Mouse (Mus musculus) activated CD4-positive, CD25-positive, alpha-beta regulatory T cell, adult 4 months (primary cell): ENCODE results near the gene Lamc1. TPM values are rescaled to one million over a fixed set of nuclear protein-coding genes. Genes with fewer than 3 reads are reported as not detected.
"Not testable (repeated sequence)": the region's sequence is repeated elsewhere in the genome, so short reads cannot be mapped to it uniquely, and the experiment has no call there.

Source experiments
- ATAC-seq: one replicate; pipeline ENCODE4 v1.8.0; 2017
- polyA plus RNA-seq, 2 experiments: library from polyadenylated mRNA; unstranded; fragments of 100-300 nt; shearing (Covaris generic); gene quantifications; one replicate each; pipeline ENCODE4 v1.2.1; 2017

Gene Lamc1
- polyA plus RNA-seq, 2 experiments from 2014 or later, result 6.7 to 10.0 TPM

DNA sequence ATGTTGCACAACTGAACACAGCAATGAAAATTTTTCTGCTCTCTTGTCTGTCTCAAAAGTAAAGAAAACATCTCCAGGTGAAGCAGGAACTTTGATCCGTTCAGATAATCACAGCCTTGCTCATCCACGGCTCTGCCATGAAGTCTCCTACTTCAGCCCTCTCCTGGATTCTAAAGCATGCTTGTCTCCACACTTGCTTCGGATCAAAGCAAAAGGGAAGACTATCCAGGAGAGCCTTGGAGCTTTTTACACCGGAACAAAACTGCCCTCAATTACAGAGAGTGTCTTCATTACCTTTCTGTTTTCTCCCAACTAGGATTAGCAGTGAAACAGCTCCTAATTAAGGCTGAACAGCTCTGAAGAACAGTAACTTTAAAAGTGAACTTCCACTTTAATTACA lies 1.4 kb downstream of the Lamc1 start:
- ATAC-seq, result no peak

- no peak for ATAC-seq
Measured at GRCm38 (mm10) chr1:153329306-153329705, 3.3 kb downstream of the Lamc1 start.

GRCm38 (mm10) chr1:153327063-153327462 lies 5.5 kb downstream of the Lamc1 start:
- no peak for ATAC-seq

DNA sequence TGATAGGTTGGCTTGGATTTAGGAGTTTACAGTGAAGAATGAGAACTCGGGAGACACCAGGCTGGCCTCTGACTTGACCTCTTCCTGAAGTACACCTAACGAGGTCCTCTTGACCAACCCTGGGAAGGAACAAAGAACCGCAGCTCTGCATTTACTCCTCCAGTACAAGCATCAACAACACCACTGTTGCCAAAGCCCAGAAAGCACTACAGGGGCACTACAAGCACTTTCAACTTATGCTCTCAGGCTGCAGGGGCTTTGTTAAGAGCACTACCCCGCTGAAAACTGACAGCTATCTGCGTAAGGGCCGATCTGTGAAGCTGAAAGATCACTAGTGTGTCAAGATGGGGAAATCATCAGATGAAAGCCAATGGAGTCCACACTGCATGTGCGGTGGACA lies 6.4 kb downstream of the Lamc1 start:
- no peak for ATAC-seq

DNA sequence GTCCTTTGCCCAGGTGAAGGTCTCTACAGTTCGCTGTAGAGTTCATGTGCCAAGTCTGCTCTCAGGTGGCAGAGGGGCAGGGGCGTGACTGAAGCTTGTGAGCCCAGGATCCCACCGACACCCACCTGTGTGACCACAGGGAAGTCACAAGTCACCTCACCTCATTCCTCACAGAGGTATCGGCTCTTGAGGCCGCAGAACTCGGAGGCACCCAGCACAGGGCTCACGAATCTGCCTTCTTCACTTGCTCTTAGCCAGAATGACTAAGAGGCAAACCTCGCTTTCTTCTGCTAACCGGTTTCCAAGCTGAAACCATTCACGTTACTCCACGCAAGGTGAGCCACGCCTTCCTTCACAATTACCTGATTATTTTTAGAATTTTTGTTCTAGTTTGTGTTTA lies 11.2 kb downstream of the Lamc1 start:
- ATAC-seq, result no peak

- no peak for ATAC-seq
Measured at GRCm38 (mm10) chr1:153320554-153321147, 11.9 kb downstream of the Lamc1 start.

DNA sequence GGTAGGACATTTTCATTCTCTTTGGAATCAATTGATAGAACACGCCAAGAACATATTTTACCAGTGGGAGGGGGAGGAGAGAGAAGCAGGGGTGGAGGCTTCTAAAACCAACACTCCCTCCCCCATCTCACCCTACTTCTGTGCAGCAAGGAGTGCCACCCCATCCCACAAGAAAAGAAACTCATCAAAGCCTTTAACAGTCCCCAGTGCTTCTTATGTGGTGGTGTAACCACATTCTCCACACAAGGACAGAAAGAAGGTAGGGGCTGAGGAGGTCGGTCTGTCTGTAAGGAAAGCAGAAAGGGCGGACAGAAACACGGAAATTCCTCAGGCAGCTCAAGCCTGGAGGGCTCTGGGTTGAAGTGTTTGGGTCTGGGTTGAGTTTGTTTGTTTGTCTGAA lies 12.5 kb downstream of the Lamc1 start:
- peak; percentile 86 for ATAC-seq

DNA sequence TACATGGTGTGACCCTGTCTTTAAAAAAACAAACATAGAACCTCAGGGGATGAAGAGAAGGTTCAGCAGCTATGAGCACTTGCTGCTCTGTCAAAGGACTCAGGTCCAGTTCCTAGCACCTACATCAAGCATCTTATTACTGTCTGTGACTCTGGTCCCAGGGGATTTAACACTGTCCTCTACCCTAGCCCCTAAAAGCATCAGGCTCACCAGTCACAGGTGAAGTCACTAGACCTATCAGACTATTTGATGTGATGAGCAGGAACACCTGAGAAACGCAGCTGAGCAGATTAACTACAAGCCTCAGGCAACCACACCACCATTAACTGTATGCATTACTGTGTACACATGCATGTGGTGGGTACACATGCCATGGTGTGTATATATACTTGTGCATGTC lies 13.8 kb downstream of the Lamc1 start:
- no peak for ATAC-seq

GRCm38 (mm10) chr1:153318287-153318686 lies 14.3 kb downstream of the Lamc1 start:
- no peak for ATAC-seq

DNA sequence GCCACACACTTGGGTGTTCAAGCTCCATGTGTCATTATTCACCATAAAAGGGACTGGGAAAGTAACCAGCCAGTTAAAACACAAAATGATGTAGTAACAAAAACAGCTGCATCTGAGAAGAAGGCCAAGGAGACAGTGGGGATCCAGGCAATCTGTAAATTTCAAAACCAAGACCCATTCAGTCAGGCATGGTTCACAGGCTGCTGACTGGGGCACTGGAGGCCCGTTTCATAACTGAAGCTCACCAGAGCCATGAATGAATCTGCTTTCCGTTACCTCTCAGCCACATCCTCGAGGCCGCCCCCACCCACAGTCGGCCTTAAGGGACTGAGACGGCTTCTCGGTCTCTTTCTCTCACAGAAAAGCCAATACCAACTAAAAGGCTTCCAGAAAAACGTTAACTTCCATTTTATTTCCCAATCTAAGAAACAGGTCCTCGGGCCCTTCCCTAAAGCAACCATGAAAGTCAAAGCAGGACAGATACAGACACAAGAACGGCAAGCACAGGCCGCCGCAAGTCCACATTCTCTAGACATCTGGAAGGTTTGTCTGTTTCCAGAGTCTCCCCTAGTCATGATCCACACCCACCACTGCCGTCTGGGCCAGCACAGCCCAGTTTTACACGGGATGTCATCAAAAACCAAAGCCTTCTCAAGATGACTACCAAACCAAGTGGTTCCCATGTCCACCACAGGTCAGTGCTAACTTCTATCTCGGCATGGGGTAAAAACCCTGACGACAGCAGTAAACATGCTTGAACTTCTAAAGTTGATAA lies 14.9 kb downstream of the Lamc1 start:
- peak; percentile 55 for ATAC-seq

DNA sequence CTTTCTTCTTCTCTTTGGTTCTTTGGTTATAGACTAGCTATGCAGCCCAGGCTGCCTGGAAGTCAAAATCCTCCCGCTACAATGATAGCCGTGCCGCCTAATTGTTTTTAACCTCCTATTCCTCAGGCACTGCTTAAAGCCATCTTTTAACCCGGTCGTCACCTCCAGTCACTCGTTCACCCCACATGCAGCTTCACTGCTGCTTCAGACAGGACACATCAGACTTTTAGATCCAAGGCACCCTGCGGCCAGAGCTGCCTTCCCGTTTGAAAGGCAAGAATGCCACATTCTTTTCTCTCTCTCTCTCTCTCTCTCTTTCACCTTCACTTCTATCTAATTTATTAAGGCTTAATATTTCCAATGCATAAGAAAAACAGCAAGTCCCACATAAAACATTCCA lies 15.6 kb downstream of the Lamc1 start:
- no peak for ATAC-seq

GRCm38 (mm10) chr1:153316286-153316685 lies 16.3 kb downstream of the Lamc1 start:
- ATAC-seq, result no peak

- no peak for ATAC-seq
Measured at GRCm38 (mm10) chr1:153315121-153315520, 17.5 kb downstream of the Lamc1 start.

- ATAC-seq, result no peak
Measured at GRCm38 (mm10) chr1:153312992-153313391, 19.6 kb downstream of the Lamc1 start.

- ATAC-seq, result no peak
Measured at GRCm38 (mm10) chr1:153310190-153310589, 22.4 kb downstream of the Lamc1 start.

- no peak for ATAC-seq
Measured at GRCm38 (mm10) chr1:153309310-153309709, 23.3 kb downstream of the Lamc1 start.

- ATAC-seq, result no peak
Measured at GRCm38 (mm10) chr1:153308915-153309296, 23.7 kb downstream of the Lamc1 start.

GRCm38 (mm10) chr1:153308179-153308914 lies 24.2 kb downstream of the Lamc1 start:
- no peak for ATAC-seq

- no peak for ATAC-seq
Measured at GRCm38 (mm10) chr1:153307509-153308178, 24.9 kb downstream of the Lamc1 start.

DNA sequence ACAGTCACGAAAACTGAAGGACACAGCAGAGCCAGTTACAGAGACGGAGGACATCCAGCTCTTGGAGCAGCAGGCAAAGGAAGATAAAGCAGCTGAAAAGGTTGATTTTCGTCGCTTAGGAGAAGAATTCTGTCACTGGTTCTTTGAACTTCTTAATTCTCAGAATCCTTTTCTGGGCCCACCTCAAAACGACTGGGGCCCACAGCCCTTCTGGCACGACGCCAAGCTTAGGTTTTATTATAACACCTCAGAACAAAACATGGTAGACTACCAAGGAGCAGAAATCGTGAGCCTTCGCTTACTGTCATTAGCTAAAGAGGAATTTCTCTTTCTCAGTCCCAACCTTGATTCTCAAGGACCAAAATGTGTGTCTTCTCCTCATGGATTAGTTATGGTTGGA lies 26.9 kb downstream of the Lamc1 start:
- not testable (repeated sequence) for ATAC-seq

DNA sequence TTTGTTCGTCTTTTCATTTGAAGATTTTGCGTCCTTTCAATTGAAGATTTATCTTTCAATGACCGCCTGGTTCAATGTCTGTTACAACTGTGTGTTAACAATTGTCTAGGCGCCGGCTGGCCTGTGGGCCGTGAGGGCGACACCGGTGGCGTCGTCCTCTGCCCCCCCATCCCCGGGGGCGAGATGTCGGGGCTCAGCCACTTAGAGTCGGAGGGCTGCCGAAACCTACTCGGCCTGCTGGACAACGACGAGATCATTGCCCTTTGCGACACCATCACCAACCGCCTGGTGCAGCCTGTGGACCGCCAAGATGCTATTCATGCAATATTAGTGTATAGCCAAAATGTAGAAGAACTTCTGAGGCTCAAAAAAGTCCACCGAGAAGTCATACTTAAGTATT lies 27.3 kb downstream of the Lamc1 start:
- not testable (repeated sequence) for ATAC-seq

DNA sequence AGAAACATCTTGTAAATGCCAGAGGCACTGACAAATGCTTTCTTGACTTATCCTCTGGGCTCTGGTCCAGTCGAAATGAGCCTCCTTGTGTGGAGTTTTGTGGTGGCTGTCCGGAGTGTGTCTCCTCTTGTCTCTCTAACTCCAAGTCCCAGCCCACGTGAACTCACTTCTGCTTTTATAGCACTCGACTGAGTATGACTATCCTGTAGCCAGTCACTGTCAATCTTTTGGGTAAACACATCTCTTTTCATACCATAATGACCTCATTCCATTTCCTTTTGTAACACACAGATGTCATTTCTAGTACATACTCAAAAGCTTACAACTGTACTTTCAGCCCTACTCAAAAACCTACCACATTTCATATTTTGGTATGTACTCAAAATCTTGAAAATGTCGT lies 33.1 kb downstream of the Lamc1 start:
- peak; percentile 18 for ATAC-seq

GRCm38 (mm10) chr1:153297774-153298363 lies 34.7 kb downstream of the Lamc1 start:
- not testable (repeated sequence) for ATAC-seq
